Mouse (Mus musculus): Measurements from ENCODE around the gene Trex1. TPM values are rescaled to one million over a fixed set of nuclear protein-coding genes. Genes with fewer than 3 reads are reported as not detected.
A peak's percentile ranks its signal among the peaks of the same experiment; 100 is the strongest.

Trex1 gene
- polyA plus RNA-seq, 2 experiments from 2014 or later, result 36.6 to 42.8 TPM

DNA sequence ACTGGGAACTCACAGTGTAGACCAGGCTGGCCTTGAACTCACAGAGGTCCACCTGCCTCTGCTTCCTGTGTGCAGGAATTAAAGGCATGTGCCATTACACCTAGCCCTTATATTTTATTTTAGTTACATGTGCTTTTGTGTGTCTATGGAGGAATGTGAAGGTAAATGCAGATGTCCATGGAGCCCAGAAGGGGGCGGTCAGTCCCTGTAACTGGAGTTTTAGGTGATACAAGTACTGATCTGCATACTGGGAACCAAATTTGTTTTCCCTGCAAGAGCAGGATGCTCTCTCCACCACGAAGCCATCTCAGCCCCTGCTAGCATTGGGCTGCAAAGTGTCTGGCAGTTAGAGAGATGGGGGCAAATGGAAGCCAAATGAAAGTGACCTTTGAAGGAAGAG lies 25.4 kb upstream of the Trex1 start:
- no peak for ATAC-seq

DNA sequence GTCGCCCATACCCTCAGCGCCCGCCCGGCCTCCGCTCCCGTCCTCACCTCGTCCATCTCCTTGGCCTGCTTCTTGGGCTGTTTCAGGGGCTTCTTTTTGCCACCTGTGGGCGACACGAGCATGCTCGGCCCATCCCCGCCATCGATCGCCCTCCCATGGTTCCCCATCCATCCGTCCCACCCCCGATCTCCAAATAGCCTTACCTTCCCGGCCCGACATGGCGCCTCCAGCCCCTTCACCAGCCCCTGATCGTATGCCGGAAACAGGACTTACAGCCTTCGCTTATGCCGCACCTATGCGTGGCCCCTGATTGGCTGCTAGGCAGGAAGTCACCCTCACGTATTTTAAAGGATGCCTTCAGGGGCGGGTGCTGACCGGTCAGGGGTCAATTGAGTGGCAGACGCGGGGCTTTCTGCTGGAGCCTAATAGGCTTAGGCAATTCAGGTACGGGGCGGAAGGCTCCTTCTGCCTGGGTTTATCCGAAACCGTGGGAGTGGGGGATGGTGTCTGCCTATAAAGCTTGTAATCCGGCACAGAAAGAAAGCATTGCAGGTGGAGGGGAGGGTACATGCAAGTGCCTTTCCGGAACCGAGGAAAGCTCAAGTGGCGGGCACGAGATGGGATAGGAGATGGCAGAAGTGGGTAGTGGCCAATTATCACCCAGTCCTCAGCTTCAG lies 22.7 kb upstream of the Trex1 start, which contains the start of the genes Ccdc51 and Tma7:
Gene Ccdc51, plus strand, starts transcription at position 370 of the 677 bp plus-strand sequence.
Gene Tma7, minus strand, starts transcription at position 464 of the 677 bp plus-strand sequence.
- ATAC-seq, result peak; percentile 99

DNA sequence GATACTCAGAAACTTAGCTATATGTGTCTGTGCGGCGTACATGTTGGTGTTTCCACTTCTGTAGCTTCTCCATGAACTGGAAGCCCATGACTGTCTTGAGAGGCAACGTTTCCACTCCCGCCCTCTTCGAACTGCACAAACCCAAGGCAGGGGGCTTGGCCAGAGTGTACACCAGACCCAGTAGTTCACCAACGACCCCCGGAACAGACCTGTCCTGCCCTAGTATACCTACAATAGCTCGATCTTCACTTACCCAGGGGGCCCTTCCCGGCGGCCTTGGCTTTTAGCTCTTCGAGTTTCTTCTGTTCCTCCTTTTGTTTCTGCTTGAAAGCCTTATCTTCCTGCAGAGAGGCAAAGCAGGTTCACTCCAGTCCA lies 22.2 kb upstream of the Trex1 start:
- no peak for ATAC-seq

DNA sequence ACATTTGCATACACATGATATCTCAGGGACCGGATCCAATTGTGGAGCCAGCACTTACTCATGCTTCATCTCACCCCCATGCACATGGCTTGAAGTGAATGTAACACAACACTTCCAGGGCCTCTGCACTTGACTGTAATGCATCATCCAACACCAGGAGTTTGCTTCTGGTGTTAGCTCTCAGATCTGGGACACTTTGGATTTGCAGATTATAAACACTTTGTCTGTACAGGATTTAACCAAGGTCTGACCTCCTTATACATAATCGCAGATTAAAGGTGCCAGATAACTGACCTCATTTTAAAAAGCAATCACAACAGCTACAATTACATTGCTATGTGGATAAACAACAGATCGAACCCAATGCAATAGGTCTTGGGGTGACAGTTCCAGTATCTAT lies 21.0 kb upstream of the Trex1 start:
- ATAC-seq, result no peak

DNA sequence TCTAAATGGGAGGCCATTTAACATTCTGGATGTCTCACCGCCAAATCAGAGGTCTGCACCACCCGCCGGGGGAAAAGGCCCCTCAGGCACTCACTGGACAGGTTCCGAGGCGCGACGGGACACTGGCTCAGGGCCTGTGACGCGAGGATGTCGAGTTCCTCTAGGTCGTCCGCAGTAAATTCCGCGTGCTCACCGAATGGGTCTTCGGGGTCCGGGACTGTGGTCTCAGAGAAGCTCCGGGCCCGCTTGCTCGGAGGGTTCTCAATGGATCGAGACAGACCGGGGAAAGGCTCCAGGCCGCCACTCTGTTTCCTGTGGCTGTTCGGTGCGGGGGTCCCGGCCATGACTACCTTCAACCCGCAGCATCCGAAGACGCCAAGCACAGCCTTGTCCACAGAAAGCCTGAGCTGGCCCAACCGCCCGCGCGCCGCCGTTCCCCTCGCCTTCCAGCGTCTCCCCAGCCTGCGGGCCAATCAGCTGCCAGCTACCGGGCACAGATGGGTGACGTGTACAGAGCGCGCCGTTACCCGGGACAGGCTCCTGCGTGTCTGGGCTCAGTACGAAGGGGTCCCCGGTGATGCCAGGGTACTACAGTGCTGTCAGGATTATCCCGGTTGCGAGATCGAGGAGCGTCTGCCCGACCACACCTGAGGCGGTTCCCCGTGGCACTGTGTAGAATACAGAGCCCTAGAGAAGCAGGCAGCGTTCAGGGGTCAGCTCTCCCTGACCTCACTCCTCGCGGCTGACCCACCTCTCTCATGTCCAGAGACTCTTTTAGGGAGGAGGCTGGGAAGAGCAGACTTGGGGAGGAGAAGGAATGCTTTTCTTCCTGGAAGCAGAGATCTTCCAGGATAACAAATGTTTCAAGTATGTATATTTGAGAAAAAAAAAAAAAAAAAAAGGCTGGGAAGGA lies 14.4 kb upstream of the Trex1 start, which contains the start of gene Atrip:
Gene Atrip, minus strand, starts transcription at position 464 of the 913 bp plus-strand sequence.
- ATAC-seq, result peak; percentile 99

DNA sequence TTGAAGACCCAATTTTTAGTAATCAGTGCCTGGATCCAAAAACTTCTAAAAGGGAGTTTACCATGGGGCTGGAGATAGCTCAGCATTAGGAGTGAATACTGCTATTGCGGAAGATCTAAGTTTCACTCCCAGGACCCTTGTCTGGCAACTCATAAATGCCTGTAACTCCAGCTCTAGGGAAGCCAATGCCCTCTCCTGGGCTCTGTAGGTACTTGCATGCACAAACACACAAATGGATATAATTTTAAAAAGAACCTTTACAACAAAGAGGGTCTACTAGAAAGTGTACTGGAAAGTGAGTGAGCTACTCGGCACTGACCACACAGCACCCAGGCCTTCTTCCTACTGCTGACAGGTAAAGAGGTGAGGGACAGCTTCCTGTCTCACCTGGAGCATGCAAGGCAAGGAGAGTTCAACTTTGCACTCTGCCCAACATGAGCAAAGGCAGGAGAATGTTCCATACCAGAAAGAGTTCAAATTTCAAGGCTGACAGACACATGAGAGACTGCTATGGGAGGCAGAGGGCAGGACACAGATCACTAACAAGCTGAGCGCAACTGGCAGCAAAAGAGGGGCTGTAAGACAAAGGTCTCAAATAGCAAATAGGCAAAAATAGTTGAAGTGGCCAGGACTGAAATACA lies 8.7 kb upstream of the Trex1 start:
- no peak for ATAC-seq

DNA sequence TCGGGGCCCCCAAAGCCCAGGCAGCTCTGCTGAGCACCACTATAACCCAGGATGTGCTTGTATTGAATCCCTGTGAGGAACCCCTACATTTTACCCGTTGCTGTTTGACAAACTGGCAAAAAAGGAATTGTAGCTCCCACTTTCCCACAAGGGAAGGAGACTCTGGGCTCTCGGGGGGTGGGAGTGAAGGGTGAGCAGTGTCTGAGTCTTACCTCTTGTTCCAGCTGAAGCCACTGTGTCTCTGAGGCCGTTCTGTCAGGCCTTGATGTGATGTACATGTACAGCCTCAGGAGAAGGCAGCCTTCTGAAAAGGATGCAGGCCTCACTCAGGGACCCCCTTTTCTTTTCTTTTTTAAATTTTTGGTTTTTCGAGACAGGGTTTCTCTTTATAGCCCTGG lies 1.4 kb upstream of the Trex1 start:
- no peak for ATAC-seq

DNA sequence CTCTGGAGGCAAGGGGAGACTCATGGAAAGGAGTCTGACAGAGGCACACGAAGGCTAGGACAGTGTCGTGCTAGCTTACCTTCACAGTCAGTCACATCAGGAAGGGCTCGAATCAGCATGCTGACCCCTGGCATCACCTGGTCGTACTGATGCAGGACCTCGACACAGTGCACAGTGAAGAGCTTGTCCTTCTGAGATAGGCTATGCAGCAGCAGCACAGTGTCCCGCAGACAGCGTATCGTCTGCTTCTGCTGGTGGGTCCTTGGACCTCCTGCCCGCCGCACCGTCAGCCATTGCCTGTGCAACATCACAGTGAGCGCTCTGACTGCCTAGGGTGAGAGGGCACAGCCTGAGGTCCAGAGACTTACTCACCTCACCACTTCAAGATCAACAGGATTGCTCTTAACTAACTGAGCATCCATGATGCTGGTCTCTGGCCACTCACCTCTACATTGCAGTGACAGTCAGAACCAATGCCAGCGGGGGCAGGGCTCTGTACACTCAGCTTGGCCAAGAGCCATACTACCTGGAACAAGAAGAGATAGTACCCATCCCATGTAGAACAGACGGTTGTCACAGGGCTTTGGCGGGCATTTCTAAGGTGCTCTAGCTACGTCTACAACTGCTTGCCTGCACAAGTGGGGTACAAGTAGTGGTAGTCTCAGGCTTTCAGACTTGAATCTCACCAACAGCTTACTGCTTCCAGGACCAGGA lies 807 bp upstream of the Trex1 start:
- ATAC-seq, result no peak

DNA sequence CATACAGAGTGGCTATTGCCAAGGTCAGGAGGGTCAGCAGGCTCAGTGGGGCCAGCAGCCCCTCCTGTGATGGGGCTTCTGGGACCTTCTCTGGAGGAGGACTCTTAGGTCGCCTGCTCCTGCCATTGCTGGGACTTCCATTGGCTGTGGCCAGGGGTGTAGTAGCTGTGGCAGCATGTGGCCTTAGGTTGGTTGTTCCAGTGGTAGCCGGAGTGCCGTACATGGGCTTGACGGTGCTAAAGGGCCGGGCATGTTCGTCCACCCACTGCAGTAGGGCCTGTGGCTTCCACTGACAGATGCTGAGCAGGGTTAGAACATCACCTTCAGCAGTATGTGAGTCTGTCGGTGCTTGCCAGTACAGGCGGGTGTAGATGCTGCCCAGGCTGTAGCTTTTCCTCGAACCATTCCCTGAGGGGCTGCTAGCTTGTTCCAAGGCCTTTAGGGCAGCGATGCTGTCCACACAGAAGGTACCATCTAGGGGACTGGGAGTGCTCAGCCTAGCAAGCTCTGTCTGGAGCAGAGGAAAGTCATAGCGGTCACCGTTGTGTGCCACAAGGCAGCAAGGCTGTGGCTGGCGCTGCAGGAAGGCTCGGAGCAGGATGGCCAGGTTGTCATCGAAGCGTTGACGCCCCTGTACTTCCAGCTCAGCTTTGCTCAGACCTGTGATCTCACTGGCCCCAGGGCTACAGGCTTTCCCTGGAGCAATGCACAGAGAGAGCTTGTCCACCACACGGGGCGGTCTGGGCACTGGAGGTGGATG lies 1.3 kb downstream of the Trex1 start:
- no peak for ATAC-seq

DNA sequence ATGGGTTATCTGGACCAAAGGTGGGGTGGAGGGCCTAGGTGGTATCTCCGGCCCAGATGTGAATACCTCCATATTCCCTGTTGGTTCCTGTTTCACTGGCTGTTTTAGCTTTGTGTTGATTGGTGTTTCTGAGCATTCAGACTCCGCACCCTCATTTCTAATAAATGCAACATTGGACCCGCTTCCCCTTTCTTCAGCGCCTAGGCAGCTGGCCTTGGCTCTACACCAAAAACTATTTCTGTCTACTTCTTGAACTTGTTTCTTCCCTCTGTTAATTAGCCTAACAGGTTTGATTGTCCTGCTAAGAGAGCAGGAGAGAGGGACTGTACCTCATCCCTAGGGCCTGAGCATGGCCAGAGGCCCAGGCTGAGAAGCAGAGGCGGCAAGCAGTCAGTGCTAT lies 2.0 kb downstream of the Trex1 start:
- no peak for ATAC-seq

DNA sequence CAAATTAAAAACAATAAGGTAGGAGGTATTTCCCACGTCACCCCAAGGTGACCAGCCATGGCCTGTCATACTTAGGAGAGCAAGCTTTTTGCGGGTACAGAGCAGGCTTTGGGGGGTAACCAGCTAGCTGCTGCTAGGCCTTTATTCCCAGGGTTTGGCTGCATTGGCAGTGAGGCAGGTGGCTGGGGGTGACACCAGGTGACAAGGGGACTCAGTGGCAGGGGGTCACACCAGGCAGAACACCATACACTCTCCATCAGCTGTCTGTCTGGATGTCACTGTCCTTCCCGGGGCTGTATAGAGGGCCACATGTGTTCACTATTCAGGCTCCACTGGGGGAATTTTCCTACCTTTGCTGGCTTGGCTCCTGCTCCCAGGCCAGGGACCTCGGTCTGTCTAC lies 2.6 kb downstream of the Trex1 start:
- ATAC-seq, result no peak

DNA sequence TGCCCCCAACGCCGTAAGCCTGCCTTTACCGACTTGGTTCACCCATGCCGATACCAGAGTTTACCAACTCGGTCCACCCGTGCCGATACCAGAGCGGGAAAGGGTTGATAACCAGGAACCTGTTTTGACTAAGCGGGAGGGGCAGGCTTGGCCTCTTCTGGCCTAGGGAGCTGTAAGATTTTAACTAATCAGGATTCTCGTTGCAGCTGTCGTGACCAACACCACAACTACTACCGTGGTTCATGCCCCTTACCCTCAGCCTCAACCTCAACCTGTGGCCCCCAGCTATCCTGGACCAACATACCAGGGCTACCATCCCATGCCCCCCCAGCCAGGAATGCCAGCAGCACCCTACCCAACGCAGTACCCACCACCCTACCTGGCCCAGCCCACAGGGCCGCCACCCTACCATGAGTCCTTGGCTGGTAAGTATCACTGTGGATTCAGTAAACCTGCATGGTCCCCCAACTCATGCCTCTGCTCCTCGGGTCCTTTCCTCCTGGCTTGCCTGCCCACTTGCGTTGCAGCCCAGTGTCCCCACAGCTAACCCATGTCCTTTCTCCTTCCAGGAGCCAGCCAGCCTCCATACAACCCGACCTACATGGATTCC lies 3.3 kb downstream of the Trex1 start:
- ATAC-seq, result no peak

DNA sequence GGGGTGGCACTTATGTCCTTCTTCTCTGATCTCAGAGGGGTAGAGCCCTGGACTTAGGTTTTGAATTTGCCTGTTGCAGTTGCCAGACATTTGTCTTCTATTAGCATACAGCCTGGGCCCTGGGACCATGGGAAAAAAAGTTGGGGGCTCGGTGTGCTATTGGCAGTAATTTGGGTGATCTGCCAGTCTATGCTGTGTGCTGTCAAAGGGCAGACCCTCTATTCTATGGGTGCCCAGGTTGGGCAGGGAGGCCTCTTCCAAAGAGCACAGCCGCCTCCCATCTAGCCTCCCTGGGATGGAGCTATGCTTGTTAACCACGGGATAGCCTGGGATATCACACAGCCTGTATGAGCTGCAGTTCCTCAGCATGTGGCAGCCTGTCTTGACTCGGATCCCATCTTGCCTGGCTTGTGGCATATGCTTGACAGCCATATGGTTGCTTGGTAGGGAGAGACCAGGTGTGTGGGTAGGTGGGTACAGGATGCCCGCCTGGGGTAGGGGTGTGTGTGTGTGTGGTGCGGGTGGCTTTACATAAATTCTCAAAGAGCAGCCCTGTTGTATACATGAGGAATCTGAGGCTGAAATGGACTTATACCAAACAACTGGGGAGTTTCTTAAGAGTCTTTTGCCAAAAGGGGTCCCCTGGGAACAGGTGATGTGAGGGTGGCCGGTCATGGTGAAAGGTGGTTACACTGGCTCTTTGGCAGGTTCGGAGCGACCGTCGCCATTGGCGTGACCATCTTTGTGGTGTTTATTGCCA lies 4.1 kb downstream of the Trex1 start:
- ATAC-seq, result no peak

DNA sequence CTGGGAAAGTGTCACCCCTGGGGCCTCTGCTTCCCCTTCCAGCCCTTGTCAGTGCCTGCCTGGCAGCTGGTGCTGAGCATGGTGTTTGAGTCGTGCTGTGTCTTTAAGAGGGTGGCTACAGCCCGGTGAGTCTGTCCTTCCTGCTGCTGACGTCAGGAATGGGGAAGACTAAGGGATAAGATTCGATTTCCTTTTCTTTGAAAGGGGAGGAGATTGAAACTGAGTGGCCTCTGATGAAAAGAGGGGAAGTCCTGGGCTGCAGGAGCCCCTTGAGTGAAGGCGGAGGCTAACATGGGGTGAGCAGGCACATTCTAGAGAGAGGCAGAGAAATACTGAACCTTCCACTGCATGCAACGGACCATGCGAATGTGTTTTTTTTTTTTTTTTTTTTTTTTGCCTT lies 4.8 kb downstream of the Trex1 start:
- ATAC-seq, result peak; percentile 23

DNA sequence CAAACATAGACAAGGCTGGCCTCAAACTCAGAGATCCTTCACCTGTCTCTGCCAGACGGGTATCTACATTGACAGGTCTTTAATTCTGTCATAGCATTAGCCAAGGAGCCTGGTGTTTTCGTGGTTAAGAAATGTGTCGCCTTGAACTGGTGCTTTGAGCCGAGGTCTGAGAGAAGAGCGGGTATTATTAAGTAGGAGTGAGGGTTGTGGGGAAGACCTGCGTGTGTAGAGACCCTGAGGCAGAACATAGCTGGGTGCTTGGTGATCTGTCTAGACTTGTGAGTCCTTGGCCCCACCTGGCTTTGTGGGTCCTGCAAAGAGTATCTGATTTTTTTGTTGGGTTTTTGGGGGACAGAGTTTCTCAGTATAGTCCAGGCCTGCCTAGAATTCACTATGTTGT lies 5.7 kb downstream of the Trex1 start:
- ATAC-seq, result no peak

DNA sequence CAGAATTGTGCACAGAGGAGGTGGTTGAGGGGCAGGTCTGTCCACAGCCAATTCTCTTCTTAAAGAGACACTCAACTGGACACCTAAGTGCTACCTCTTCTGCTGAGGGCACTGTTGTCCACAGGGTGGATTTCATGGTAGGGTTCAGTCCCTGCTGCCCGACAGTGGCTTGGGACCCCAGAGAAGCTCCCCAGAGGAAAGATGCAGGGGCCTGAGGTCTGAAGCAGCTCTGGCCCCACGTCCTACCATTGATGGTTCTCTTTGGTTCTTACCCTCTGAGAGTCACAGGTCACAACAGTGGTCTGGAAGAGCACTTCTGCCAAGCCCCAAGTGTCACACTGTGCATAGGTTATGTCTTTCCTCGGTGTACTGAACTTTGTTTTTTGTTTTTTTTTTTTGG lies 6.2 kb downstream of the Trex1 start:
- ATAC-seq, result no peak

DNA sequence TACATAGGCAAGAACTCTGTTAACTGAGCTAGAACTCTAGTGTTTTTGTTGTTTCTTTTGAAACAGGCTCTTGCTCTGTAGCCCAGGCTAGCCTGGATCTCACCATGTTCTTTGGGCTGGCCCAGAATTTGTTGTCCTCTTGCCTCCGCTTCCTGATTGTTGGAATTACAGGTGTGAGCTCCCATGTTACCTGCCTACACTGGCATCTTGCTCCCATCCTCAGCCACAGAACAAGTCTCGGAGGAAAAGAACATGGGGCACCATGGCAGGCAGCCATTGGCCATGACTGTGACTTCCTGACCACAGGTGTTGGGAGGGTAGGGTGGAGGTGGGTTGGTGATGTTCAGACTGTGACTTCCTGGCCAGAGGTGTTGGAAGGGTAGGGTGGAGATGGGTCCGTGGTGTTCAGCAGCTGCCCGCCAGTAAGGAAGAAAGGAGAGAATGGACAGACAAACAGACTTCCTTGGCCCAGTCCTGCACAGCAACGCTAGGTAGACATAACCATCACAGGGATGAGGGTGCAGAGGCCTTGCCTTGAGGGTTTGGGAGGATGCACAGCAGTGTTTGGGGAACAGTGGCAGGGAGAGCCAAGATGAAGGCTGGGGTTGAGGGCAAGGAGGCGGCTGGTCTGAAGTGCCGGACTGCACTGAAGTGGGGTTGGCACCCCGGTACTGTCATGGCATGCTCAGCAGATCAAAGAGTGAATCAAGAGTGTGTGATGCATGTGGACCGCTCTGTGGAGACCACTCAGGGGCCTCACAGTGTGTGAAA lies 6.9 kb downstream of the Trex1 start:
- ATAC-seq, result peak; percentile 31

DNA sequence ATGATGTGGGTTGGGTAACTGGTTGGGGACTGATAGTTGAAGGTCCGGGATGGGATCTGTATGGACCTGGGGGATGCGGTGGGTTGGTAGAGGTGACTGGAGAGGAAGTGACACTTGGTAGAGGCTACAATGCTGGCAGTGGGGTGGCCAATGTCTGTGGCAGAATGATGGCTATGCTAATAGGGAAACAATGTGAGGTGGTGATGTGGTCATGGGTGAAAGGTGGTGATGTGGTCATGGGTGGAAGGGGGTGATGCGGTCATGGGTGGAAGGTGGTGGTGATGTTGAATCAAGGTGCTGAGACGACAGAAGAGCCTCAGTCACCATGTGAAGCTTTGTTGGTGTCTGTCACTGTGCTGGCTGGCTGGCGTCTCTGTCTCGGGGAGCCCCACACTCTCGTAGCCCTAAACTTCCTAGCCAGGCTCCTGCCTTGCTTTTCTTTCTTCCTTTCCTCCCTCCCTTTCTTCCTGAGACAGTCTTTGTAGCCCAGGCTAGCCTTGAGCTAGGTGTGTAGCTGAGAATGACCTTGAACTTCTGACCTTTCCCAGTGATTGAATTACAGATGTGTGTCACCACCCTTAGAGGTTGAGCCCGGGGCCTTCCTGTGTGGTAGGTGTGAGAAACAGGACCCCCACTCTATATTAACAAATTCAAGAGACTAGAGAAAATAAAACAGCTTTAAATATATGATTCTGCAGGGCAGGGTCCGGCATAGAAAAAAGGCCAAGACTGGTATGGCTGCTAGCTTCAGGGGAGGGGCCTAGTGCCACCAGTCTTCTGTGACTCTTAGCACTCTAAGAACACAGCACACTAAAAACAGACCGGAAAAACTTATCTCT lies 7.7 kb downstream of the Trex1 start:
- ATAC-seq, result peak; percentile 47

DNA sequence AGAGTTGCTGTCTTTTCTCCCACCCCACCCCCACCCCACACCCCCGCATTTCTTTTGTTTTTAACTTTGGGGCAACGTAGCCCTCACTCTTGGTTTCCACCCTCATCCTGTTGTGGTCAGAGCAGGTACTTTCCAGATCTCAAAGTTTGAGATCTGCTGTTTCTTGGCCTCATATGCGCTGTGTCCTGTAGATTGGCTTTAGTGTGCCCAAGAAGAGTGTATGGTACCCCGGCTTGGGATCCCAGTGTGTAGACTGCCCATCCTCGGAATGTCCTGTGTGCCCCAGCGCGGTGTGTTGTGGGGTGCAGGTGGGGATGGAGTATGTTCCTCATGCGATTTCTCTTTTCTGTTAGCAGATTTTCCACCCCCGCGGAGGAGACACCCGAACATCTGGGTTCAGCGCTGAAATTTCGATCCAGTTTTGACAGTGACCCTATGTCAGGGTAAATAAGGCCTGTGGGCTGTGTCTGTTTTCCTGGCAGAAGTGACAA lies 8.5 kb downstream of the Trex1 start:
- peak; percentile 50 for ATAC-seq

Data from activated CD4-positive, CD25-positive, alpha-beta regulatory T cell, adult 4 months (primary cell).